Mouse (Mus musculus): Measurements from ENCODE around the gene Cd3d.
"Not testable (repeated sequence)": the region's sequence is repeated elsewhere in the genome, so short reads cannot be mapped to it uniquely, and the experiment has no call there.

Cd3d gene

GRCm38 (mm10) chr9:44981676-44982075 is at the start of gene Cd3d:
Gene Cd3d, plus strand, starts transcription at chr9:44981786.
- no peak for DNase-seq

GRCm38 (mm10) chr9:44941756-44942155 is 39.8 kb upstream of the Cd3d start:
- no peak for DNase-seq

GRCm38 (mm10) chr9:44942421-44942820 is 39.2 kb upstream of the Cd3d start:
- no peak for DNase-seq

GRCm38 (mm10) chr9:44946185-44946695 is 35.3 kb upstream of the Cd3d start:
- DNase-seq, result no peak

DNA sequence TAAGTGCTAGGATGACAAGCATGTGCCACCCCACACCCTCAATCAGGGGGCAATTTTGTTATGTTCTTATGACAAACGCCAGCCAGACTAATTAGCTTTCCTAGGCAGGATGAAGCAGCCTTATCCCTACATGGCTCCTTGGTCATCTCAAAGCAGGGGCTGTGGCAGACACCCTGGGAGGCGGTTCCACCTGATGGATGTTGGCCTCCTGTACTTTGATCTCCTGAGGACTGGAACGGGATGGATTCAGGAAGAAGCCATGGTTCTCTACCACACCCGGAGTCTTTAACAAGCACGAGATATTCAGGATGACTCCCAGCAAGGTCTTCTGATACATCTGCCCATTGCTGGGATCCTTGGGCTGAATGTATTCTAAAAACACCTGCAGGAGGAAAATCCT is 33.8 kb upstream of the Cd3d start:
- peak; percentile 21 to 57 for DNase-seq

GRCm38 (mm10) chr9:44954432-44954831 is 27.2 kb upstream of the Cd3d start:
- DNase-seq, result no peak

DNA sequence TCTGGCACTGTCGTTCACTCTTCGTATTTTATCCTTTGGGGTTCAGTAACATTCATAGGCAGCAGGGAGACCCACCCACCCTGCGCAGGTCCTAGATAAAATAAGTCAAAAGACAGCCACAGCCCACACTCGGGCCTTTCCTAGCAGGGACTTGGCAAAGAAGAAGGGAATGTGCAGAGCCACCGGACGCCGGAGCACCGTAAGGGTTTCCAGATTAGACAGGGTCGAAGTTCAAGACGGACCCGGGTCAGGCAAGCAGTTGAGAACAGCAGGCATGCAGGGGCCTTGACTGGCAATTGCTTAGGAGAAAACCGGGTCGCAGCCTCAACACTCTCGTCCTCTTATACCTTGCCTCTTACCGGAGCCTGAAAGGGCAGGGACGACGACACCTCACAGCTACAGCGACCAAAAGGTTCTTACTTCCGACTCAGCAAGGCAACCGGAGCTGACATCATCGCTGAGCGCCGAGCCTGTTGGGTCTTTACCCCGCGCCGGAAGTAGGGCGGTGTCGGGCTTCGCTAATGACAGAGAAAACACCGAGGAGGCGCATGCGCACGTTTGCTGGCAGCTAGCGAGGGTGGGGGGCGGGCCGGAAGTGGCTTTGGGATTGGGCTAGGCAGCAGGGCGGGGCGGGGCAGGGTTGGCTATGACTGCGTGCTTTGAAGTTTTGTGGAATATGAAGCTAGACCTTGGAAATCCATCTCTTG is 16.3 kb upstream of the Cd3d start, which contains the start of gene Ube4a:
Gene Ube4a, minus strand, starts transcription at position 475 of the 707 bp plus-strand sequence.
- peak; percentile 99 for DNase-seq

- no peak for DNase-seq
Observed at GRCm38 (mm10) chr9:44965833-44966466, 15.6 kb upstream of the Cd3d start.

DNA sequence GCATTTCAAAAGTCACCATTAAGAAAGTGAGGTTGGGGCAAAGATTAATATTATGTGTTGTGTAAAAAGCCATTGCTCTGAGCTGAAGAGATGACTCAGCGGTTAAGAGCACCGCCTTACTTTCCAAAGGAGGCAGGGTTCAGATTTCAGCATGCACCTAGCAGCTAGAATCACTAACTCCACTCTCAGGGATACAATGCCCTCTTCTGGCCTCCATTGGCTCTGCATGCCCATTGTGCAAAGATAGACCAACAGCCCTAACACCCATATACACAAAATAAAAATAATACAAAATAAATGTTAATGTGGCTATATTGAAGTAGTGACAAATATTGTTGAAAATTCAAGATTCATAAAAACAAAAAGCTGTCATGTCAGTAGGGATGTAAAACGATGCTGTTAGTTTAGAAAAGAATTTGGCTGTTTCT is 14.8 kb upstream of the Cd3d start:
- DNase-seq, result peak; percentile 88 to 89

GRCm38 (mm10) chr9:44967763-44968162 is 13.8 kb upstream of the Cd3d start:
- DNase-seq, result not testable (repeated sequence)

DNA sequence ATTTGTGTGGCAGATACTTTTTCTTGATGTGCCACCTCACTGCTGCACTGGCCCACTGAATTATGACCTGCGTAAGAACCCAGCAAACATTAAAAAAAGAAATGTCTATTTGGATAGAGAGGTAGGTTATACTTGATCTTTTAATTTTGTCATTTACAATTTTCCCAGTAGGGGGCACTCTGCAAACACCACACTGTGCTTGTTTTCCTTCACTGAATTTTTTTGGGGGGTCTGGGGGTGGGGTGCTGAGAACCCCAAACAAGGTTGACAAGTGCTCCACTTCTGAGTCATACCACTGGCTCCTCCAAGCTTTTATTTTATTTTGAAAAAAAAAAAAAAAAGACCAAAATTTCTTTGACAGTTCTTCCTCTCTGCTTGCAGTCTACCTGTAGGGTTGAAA is 12.1 kb upstream of the Cd3d start:
- no peak for DNase-seq

GRCm38 (mm10) chr9:44977813-44978212 is 3.8 kb upstream of the Cd3d start:
- DNase-seq, result no peak

- DNase-seq, result no peak
Observed at GRCm38 (mm10) chr9:44979806-44980205, 1.8 kb upstream of the Cd3d start.

- no peak for DNase-seq
Observed at GRCm38 (mm10) chr9:44980242-44980641, 1.3 kb upstream of the Cd3d start, which contains the start of gene Cd3g. Gene Cd3g, minus strand, starts transcription at chr9:44980431.

DNA sequence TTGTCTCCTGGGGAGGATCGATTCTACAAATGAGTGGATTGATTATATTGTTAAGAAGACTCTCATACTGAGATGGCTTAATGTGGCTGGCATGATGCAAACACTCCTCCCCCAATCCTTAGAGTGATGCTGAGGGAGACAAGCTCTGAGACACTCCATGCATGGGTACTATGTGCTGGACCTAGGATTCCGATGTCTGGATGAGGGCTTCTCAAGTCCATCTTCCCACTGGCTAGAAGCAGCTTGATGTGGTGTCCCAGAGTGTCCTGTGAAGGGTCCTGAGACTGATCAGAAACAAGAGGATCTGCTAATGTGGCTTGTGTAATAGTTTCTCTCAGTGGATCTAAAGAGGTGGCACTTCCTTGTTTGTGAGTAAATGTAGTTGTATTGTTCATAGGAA is 482 bp upstream of the Cd3d start:
- DNase-seq, result no peak

- no peak for DNase-seq
Observed at GRCm38 (mm10) chr9:44982081-44982480, 495 bp downstream of the Cd3d start.

DNA sequence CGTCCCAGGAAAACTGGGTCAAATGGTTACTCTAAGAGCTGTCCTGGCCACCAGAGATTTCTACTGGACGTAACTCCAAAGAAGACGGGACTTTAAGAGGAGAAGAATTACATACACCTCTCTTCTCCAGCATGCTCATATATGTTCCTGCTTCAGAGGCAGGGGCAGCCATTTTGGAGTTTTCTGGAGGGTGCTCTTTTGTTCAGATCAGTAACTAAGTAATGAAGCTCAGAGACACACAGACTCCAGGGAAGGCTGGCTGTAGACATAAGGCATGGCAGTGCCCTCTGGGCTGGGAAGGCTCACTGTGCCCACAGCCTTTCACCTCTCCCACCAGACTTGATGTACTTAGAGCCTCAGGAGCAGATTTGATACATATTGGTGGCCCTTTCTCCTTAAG is 945 bp downstream of the Cd3d start:
- no peak for DNase-seq

DNA sequence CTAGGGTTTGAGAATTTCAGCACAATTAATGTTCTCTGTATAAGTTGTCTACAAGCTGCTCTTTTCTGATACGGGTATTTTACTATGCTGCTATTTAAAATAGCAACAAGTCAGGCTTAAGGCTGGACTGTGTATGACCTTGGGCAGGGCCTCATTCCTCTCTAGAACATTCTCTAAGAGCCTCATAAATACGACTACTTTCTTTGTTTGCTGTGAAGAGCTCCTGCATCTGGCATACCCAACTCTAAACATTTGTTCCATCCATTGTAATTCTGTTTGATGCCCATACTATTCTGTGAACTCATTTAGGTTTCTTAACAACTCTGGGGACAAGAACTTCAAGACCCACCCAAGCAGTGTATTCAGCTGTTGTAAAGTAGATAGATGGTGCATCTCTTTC is 1.4 kb downstream of the Cd3d start:
- DNase-seq, result no peak

- no peak for DNase-seq
Observed at GRCm38 (mm10) chr9:44985721-44986161, 4.2 kb downstream of the Cd3d start.

DNA sequence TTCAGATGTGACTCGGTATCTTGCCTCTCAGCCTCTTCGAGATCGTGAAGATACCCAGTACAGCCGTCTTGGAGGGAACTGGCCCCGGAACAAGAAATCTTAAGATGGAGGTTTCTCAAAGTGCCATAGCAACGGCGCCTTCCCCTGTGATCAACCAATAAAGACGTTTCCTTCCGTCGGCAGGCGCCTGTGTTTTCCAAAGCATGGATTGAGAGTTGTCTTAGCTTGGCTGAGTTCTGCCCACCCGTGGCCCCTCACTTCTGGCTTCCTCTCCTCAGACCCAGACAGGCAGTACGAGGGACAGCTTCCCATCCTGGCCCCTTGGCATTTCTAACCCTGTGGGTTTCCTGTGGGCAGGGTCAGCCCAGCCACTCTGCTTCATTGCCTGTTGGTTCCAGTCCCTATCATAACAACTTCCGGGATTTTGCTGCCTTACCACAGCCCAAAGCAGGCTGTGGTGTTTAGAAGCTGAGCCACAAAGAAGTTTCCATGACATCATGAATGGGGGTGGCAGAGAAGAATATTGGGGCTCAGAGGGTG is 4.7 kb downstream of the Cd3d start:
- DNase-seq, result no peak

DNA sequence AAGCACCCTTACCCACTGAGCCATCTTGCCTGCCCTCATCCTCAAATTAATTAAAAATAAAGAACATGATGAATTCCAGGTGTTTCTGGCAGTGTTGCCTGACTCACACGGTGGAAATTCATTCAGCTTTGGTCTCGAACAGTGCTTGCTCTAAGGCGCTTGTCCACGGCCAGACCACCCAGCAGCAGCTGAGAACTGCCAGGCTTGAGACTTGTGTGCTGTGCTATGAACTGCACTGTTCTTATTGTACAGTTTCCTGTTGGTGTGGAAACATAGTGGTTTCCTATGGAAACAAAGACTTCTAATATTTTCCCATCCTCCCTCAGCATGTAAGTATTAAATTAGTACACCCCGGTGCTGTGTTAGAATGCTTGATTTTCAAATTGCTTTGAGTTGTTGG is 5.4 kb downstream of the Cd3d start:
- no peak for DNase-seq

DNA sequence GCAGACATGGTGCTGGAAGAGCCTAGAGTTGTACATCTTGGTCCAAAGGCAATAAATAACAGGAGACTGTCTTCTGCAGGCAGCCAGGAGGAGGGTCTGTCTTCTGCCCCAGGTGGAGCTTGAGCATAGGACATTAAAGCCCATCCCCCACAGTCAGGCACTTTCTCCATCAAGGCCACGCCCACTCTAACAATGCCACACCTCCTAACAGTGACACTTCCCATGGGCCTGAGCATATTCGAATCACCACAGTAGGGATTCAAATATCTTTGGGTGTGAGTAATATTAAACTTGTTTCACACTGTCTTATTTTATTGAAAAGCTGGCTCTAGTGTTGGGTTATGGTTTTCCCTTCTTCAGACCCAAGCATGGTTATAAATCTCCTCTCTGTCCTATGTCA is 10.2 kb downstream of the Cd3d start:
- no peak for DNase-seq

- DNase-seq, result no peak
Observed at GRCm38 (mm10) chr9:44992271-44992670, 10.7 kb downstream of the Cd3d start.

DNA sequence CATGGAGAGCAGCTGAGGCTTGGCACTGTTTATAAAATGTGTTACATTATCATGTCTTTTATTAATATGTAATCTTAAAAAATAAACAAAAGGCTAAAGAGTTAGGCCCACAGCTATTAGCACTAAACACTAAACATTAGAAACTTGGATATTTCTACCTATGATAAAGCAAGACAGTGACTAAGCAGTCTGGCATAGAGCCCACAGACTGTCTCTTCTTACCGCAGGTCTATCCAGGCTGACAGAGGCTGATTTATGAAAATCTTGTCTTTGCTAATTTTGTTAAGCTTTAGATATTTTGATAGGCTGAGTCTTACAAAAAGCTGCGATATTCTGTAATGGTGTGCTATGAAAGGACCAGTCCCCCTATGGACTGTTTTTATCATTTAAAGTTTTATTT is 11.7 kb downstream of the Cd3d start:
- DNase-seq, result no peak
